Mouse (Mus musculus): ENCODE data around the gene Adh5.

DNA sequence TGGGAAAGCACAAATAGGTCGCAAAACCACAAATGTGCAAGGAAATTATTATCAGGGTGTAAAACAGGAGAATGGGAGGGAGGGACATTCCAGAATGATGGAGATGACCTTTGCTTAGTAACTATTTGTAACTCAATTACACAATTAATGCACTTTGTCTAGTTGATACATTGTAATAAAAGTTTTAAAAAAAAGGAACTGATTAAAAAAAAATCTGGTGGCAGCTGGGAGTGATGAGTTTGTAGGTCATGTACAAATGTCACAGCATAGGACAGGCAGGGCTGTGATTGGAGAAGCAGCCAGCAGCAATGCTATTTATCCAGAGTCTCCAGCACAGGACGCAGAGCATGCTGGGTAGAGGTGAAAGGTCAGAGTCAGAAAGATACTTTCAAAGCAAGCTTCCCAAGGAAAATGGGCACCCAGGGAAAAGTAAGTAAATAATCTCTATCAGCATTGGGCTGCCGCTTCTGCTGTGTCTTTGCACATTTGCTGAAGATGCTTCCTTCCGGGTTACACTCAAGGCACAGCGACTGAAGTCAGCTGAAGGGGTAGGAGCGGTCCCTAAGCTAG, 27.7 kb upstream of the Adh5 start, which contains the start of gene Adh4:
- TF ChIP-seq CTCF (IDR thresholded peaks at IDR 0.05; ENCODE audit: insufficient read depth, low read depth, low read length) (no peak), POLR2A (IDR thresholded peaks at IDR 0.05; ENCODE audit: insufficient read depth, low read depth, low read length) (no peak)
